Mouse (Mus musculus): ENCODE results near the gene Stk39. TPM values are rescaled to one million over a fixed set of nuclear protein-coding genes. Genes with fewer than 3 reads are reported as not detected.
A peak's percentile ranks its signal among the peaks of the same experiment; 100 is the strongest.

Stk39 gene
- total RNA-seq, 1 experiment = 5.0 TPM

DNA sequence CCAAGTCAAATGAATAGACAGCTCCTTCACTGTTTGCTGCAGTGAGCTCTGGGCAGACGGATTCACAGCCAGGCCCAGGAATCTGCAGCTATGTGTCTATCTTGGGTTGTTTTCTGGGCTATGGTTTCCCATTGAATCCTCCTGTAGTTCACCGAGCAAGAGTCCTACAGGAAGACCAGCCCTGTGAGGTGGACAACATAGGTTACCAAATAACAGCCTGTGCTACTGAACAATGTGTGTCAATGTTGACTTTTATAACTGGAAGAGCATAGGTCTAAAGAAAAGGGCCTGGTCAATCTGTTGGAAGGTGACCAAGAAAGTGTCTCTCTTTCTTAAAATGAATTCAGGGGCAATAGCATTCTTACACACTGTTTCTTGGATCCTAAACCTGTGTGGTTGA, 218.8 kb downstream of the Stk39 start:
- in situ Hi-C loops (cut with MboI; ENCODE audit: low sequenced_read_pairs in 2 of 2, unreplicated experiment in 2 of 2) = no loop called here
- Histone ChIP-seq H3K4me1 (ENCODE audit: control insufficient read depth in 2 of 2, insufficient read depth in 2 of 2, low read length in 2 of 2, poor library complexity in 1 of 2) (peaks cover 0 to 17% of the 10 kb centered on the region in 2 experiments; a peak in 3 of 4 replicates), H3K36me3 (ENCODE audit: control insufficient read depth, insufficient read depth, low read length, poor library complexity, severe bottlenecking) (no peaks in the 10 kb centered on the region), H3K27ac (ENCODE audit: insufficient read depth, low read depth, low read length, poor library complexity, severe bottlenecking) (no peak overlapping the region), H3K4me3 (ENCODE audit: insufficient read depth in 1 of 2, low read depth in 1 of 2, low read length in 2 of 2, poor library complexity in 1 of 2, severe bottlenecking in 1 of 2) (no peak overlapping the region), H3K9me3 (ENCODE audit: control insufficient read depth, insufficient read depth, low read depth, low read length) (no peaks in the 10 kb centered on the region), H3K9ac (ENCODE audit: insufficient read depth, low read depth, low read length, poor library complexity, severe bottlenecking) (no peak overlapping the region)
- TF ChIP-seq ZC3H11A (IDR thresholded peaks at IDR 0.05; ENCODE audit: borderline replicate concordance, low read depth, low read length) = no peak
- TF ChIP-seq MAFK (IDR thresholded peaks at IDR 0.05; ENCODE audit: insufficient read depth, low read depth, low read length) = no peak
- TF ChIP-seq CHD2 (IDR thresholded peaks at IDR 0.05; ENCODE audit: low read depth, low read length) = no peak
- no peak for TF ChIP-seq HCFC1 (IDR thresholded peaks at IDR 0.05; ENCODE audit: borderline replicate concordance, insufficient read depth, low read length)
- TF ChIP-seq ZNF384 (IDR thresholded peaks at IDR 0.05; ENCODE audit: low read depth, low read length) = no peak
- no peak for DNase-seq (ENCODE audit: low read depth, low spot score)

- Histone ChIP-seq H3K4me1 (ENCODE audit: control insufficient read depth in 2 of 2, insufficient read depth in 2 of 2, low read length in 2 of 2, poor library complexity in 1 of 2) (peaks cover 0 to 20% of the 10 kb centered on the region in 2 experiments; a peak in 3 of 4 replicates), H3K27ac (ENCODE audit: insufficient read depth, low read depth, low read length, poor library complexity, severe bottlenecking) (no peak overlapping the region), H3K9me3 (ENCODE audit: control insufficient read depth, insufficient read depth, low read depth, low read length) (no peaks in the 10 kb centered on the region), H3K36me3 (ENCODE audit: control insufficient read depth, insufficient read depth, low read length, poor library complexity, severe bottlenecking) (no peaks in the 10 kb centered on the region), H3K9ac (ENCODE audit: insufficient read depth, low read depth, low read length, poor library complexity, severe bottlenecking) (no peak overlapping the region), H3K4me3 (ENCODE audit: insufficient read depth in 1 of 2, low read depth in 1 of 2, low read length in 2 of 2, poor library complexity in 1 of 2, severe bottlenecking in 1 of 2) (no peak overlapping the region)
- no peak for DNase-seq (ENCODE audit: low read depth, low spot score)
- no peak for TF ChIP-seq CHD2 (IDR thresholded peaks at IDR 0.05; ENCODE audit: low read depth, low read length)
- no peak for TF ChIP-seq ZC3H11A (IDR thresholded peaks at IDR 0.05; ENCODE audit: borderline replicate concordance, low read depth, low read length)
- in situ Hi-C loops (cut with MboI; ENCODE audit: low sequenced_read_pairs in 2 of 2, unreplicated experiment in 2 of 2) = no loop called here
Observed at GRCm38 (mm10) chr2:68252048-68252758, 219.9 kb downstream of the Stk39 start.

- in situ Hi-C loops (cut with MboI; ENCODE audit: low sequenced_read_pairs in 2 of 2, unreplicated experiment in 2 of 2) = no loop called here
- Histone ChIP-seq H3K9me3 (ENCODE audit: control insufficient read depth, insufficient read depth, low read depth, low read length) (no peaks in the 10 kb centered on the region), H3K9ac (ENCODE audit: insufficient read depth, low read depth, low read length, poor library complexity, severe bottlenecking) (no peak overlapping the region), H3K4me3 (ENCODE audit: insufficient read depth in 1 of 2, low read depth in 1 of 2, low read length in 2 of 2, poor library complexity in 1 of 2, severe bottlenecking in 1 of 2) (no peak overlapping the region), H3K4me1 (ENCODE audit: control insufficient read depth in 2 of 2, insufficient read depth in 2 of 2, low read length in 2 of 2, poor library complexity in 1 of 2) (peaks cover 0 to 20% of the 10 kb centered on the region in 2 experiments; a peak in 3 of 4 replicates), H3K27ac (ENCODE audit: insufficient read depth, low read depth, low read length, poor library complexity, severe bottlenecking) (no peak overlapping the region; the same call in 1 of the 2 replicates), H3K36me3 (ENCODE audit: control insufficient read depth, insufficient read depth, low read length, poor library complexity, severe bottlenecking) (no peaks in the 10 kb centered on the region)
- no peak for TF ChIP-seq ZNF384 (IDR thresholded peaks at IDR 0.05; ENCODE audit: low read depth, low read length)
- TF ChIP-seq ZC3H11A (IDR thresholded peaks at IDR 0.05; ENCODE audit: borderline replicate concordance, low read depth, low read length) = no peak
- TF ChIP-seq HCFC1 (IDR thresholded peaks at IDR 0.05; ENCODE audit: borderline replicate concordance, insufficient read depth, low read length) = no peak
- no peak for TF ChIP-seq MAFK (IDR thresholded peaks at IDR 0.05; ENCODE audit: insufficient read depth, low read depth, low read length)
- no peak for TF ChIP-seq CHD2 (IDR thresholded peaks at IDR 0.05; ENCODE audit: low read depth, low read length)
- no peak for DNase-seq (ENCODE audit: low read depth, low spot score)
Observed at GRCm38 (mm10) chr2:68250897-68251296, 221.2 kb downstream of the Stk39 start.

GRCm38 (mm10) chr2:68249855-68250424, 222.1 kb downstream of the Stk39 start:
- TF ChIP-seq MAFK (IDR thresholded peaks at IDR 0.05; ENCODE audit: insufficient read depth, low read depth, low read length) (no peak), CHD2 (IDR thresholded peaks at IDR 0.05; ENCODE audit: low read depth, low read length) (0 out of 2 replicates have a peak, but pooled peaks have one; percentile 37), ZC3H11A (IDR thresholded peaks at IDR 0.05; ENCODE audit: borderline replicate concordance, low read depth, low read length) (no peak), HCFC1 (IDR thresholded peaks at IDR 0.05; ENCODE audit: borderline replicate concordance, insufficient read depth, low read length) (no peak), ZNF384 (IDR thresholded peaks at IDR 0.05; ENCODE audit: low read depth, low read length) (no peak)
- H3K4me3 ChIP-seq (ENCODE audit: insufficient read depth in 1 of 2, low read depth in 1 of 2, low read length in 2 of 2, poor library complexity in 1 of 2, severe bottlenecking in 1 of 2) = no peak overlapping the region
- DNase-seq (ENCODE audit: low read depth, low spot score) = no peak
- no peaks in the 10 kb centered on the region for H3K9me3 ChIP-seq (ENCODE audit: control insufficient read depth, insufficient read depth, low read depth, low read length)
- H3K4me1 ChIP-seq (ENCODE audit: control insufficient read depth in 2 of 2, insufficient read depth in 2 of 2, low read length in 2 of 2, poor library complexity in 1 of 2) = peaks cover 0 to 20% of the 10 kb centered on the region in 2 experiments; a peak in 3 of 4 replicates
- no peak overlapping the region for H3K9ac ChIP-seq (ENCODE audit: insufficient read depth, low read depth, low read length, poor library complexity, severe bottlenecking)
- in situ Hi-C loops (cut with MboI; ENCODE audit: low sequenced_read_pairs in 2 of 2, unreplicated experiment in 2 of 2) = no loop called here
- 0 out of 2 replicates have a peak overlapping the region, but pooled peaks have one; percentile 67 for H3K27ac ChIP-seq (ENCODE audit: insufficient read depth, low read depth, low read length, poor library complexity, severe bottlenecking)
- no peaks in the 10 kb centered on the region for H3K36me3 ChIP-seq (ENCODE audit: control insufficient read depth, insufficient read depth, low read length, poor library complexity, severe bottlenecking)

All from ES-E14 (cell line).